Mouse (Mus musculus): ENCODE measurements at regions not wholly inside any gene's neighbourhood (a gene's known extent, or its start where the extent isn't known, plus 50 kb on each side); places are given as distances from the start of the nearest gene placed in this dataset.

GRCm38 (mm10) chr4:124443613-124444108, 166.9 kb downstream of the 3100002H09Rik start:
- no peak for DNase-seq (ENCODE audit: low spot score)

GRCm38 (mm10) chr4:124443130-124443503, 167.5 kb downstream of the 3100002H09Rik start:
- DNase-seq (ENCODE audit: low spot score), result no peak

GRCm38 (mm10) chr4:124442491-124443129, 168.0 kb downstream of the 3100002H09Rik start:
- no peak for DNase-seq (ENCODE audit: low spot score)

GRCm38 (mm10) chr4:124441737-124442487, 168.7 kb downstream of the 3100002H09Rik start:
- no peak for DNase-seq (ENCODE audit: low spot score)

GRCm38 (mm10) chr4:124435040-124435434, 175.6 kb downstream of the 3100002H09Rik start:
- no peak for DNase-seq (ENCODE audit: low spot score)

GRCm38 (mm10) chr4:124434059-124435039, 176.3 kb downstream of the 3100002H09Rik start:
- DNase-seq (ENCODE audit: low spot score), result no peak

- DNase-seq (ENCODE audit: low spot score), result no peak
Observed at GRCm38 (mm10) chr4:124433506-124433905, 177.1 kb downstream of the 3100002H09Rik start.

GRCm38 (mm10) chr4:124431193-124431592, 179.4 kb downstream of the 3100002H09Rik start:
- DNase-seq (ENCODE audit: low spot score), result no peak

GRCm38 (mm10) chr4:124428844-124429243, 181.8 kb downstream of the 3100002H09Rik start:
- no peak for DNase-seq (ENCODE audit: low spot score)

GRCm38 (mm10) chr4:124422406-124422805, 188.2 kb downstream of the 3100002H09Rik start:
- DNase-seq (ENCODE audit: low spot score), result no peak

- DNase-seq (ENCODE audit: low spot score), result no peak
Observed at GRCm38 (mm10) chr4:124418431-124418830, 192.2 kb downstream of the 3100002H09Rik start.

GRCm38 (mm10) chr4:124417176-124417575, 193.4 kb downstream of the 3100002H09Rik start:
- no peak for DNase-seq (ENCODE audit: low spot score)

- no peak for DNase-seq (ENCODE audit: low spot score)
Observed at GRCm38 (mm10) chr4:124416266-124416665, 194.3 kb downstream of the 3100002H09Rik start.

- DNase-seq (ENCODE audit: low spot score), result no peak
Observed at GRCm38 (mm10) chr4:124414386-124414785, 196.2 kb downstream of the 3100002H09Rik start.

- DNase-seq (ENCODE audit: low spot score), result no peak
Observed at GRCm38 (mm10) chr4:124409279-124409678, 201.3 kb downstream of the 3100002H09Rik start.

GRCm38 (mm10) chr4:124402075-124402474, 208.5 kb downstream of the 3100002H09Rik start:
- DNase-seq (ENCODE audit: low spot score), result no peak

- no peak for DNase-seq (ENCODE audit: low spot score)
Observed at GRCm38 (mm10) chr4:124400741-124401140, 209.9 kb downstream of the 3100002H09Rik start.

- no peak for DNase-seq (ENCODE audit: low spot score)
Observed at GRCm38 (mm10) chr4:124400136-124400675, 210.4 kb downstream of the 3100002H09Rik start.

GRCm38 (mm10) chr4:124398354-124398753, 212.2 kb downstream of the 3100002H09Rik start:
- DNase-seq (ENCODE audit: low spot score), result no peak

GRCm38 (mm10) chr4:124396566-124397283, 213.9 kb downstream of the 3100002H09Rik start:
- no peak for DNase-seq (ENCODE audit: low spot score)

- DNase-seq (ENCODE audit: low spot score), result no peak
Observed at GRCm38 (mm10) chr4:124395966-124396395, 214.6 kb downstream of the 3100002H09Rik start.
